Mouse (Mus musculus) heart, adult 8-10 months (tissue): ENCODE measurements around the gene Hadhb. TPM values are rescaled to one million over a fixed set of nuclear protein-coding genes. Genes with fewer than 3 reads are reported as not detected.
A peak's percentile ranks its signal among the peaks of the same experiment; 100 is the strongest.

Experiments used
- DNase-seq: peaks from one replicate; pipeline ENCODE4 v3.0.0; 2022; ENCODE audit warnings: low spot score
- total RNA-seq, 4 experiments: library from RNA; stranded (reverse); gene quantifications; 2 replicates each; pipeline ENCODE4 v1.2.4; 2022

The Hadhb gene
- total RNA-seq, 4 experiments from 2014 or later = 2,312 to 2,801 (median 2,464) TPM

- DNase-seq = no peak
Measured at GRCm38 (mm10) chr5:30127921-30128597, 27.0 kb upstream of the Hadhb start.

GRCm38 (mm10) chr5:30128680-30129079 is 26.4 kb upstream of the Hadhb start:
- DNase-seq = no peak

- no peak for DNase-seq
Measured at GRCm38 (mm10) chr5:30131246-30131645, 23.8 kb upstream of the Hadhb start.

DNA sequence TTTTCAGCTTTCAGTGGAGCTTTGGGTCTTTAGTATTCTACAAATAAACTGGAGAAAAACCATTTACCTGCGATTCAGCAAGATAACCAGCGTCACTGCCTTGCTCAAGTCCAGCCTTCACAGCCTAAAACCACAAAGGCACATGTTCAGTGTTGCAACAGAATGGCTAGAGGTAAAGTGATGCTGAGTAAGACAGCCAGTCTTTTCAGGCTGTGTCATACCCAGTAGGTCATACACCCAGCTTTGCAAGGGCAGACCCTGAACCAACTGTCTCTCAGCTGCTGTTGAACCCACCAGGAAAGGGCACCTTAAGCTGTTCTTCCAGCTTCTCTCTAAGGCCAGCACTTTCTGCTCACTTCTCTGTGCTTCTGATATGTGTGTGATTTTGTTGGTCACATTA is 22.9 kb upstream of the Hadhb start:
- DNase-seq = no peak

GRCm38 (mm10) chr5:30135711-30136231 is 19.3 kb upstream of the Hadhb start:
- DNase-seq = no peak

DNA sequence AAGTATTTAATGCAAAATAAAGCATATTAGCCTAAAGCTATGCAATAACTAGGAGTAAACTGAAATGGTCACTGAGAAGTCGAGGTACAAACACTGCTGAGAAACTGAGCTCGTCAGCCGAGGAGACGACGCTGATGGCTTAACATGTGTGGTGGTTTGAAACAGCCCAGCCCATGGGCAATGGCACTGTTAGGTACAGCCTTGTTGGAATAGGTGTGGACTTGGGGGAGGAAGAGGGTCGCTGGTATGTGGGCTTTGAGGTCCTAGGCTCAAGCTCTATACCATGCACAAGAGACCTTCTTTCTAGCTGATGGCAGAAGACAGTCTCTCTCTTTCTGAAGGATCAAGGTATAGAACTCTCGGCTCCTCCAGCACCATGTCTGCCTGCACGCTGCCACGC is 17.8 kb upstream of the Hadhb start:
- DNase-seq = no peak

GRCm38 (mm10) chr5:30138193-30138592 is 16.9 kb upstream of the Hadhb start:
- no peak for DNase-seq

- DNase-seq = no peak
Measured at GRCm38 (mm10) chr5:30146526-30146925, 8.5 kb upstream of the Hadhb start.

- no peak for DNase-seq
Measured at GRCm38 (mm10) chr5:30148133-30148920, 6.7 kb upstream of the Hadhb start.

- peak; percentile 46 for DNase-seq
Measured at GRCm38 (mm10) chr5:30152007-30152406, 3.0 kb upstream of the Hadhb start.

GRCm38 (mm10) chr5:30152413-30152812 is 2.6 kb upstream of the Hadhb start:
- no peak for DNase-seq

GRCm38 (mm10) chr5:30153222-30153621 is 1.8 kb upstream of the Hadhb start:
- no peak for DNase-seq

DNA sequence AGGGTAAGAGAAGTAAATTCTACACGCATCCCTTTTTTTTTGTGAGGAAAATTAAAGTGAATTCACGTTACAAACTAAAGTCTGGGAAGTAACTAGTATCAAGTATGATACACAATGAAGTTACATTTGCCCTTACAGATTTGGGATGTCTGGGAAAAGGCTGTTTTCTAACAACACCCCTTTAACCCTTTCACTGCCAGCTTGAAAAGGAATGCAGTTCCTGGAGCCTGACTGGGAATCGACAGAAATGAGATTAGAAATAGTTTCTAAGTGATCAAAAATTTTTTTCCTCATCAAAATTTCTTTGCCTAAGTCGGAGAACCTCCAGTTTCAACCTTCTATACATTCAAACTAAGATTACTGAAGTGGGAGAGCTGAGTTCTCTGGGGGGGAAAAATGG is 1.0 kb upstream of the Hadhb start:
- peak; percentile 26 for DNase-seq

- peak; percentile 24 for DNase-seq
Measured at GRCm38 (mm10) chr5:30155395-30155792, 346 bp downstream of the Hadhb start.

GRCm38 (mm10) chr5:30155821-30156629 is 977 bp downstream of the Hadhb start:
- DNase-seq = no peak

- DNase-seq = peak; percentile 44
Measured at GRCm38 (mm10) chr5:30159601-30160000, 4.6 kb downstream of the Hadhb start.

DNA sequence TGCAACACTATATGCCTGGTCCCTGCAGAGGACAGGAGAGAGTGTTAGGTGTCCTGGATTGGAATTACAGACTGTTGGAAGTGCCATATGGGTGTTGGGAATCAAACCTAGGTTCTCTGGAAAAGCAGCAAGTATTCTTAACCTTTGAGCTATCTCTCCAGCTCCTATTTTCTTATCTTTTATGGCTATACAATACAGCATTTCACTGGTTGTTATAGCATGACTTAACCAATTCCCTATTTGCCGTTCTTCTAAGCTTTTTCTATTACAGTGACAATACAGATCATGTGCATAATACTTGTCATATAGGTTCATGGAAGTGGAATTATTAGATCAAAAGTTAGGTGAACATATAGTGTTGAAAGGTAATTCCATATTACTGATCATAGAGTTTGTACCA is 6.8 kb downstream of the Hadhb start:
- DNase-seq = no peak

- DNase-seq = no peak
Measured at GRCm38 (mm10) chr5:30162339-30162738, 7.3 kb downstream of the Hadhb start.

DNA sequence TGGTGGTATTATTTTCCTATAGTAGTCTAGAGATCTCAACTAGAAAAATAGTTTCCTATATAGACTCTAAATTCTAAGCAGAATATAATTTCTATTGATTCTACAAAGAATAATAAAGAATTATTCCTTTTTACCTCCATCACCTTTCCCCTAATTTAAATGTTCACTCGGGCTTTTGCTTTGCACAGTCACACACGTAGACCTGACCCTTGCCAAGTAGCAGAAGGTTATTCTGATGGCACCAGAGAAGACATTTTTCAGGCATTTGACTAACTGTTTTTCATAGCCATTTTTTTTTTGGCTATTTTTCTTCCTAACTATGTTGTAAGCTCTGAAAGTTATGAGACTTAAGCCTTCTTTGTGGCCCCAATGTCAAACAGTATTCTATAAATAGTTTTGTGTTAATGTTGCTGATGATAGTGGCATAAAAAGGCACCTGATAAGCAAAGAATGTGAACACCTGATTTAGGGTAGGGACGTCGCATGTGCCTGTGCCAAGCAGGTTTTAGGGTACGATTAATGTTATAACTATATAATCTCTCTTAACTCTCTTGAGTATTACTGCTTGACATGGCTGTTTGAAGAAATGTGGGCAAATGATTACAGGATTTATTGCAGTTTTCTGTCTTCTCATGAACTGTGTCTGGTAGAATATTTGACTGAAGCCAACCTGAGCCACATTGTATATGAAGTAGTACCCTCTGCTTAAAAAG is 10.3 kb downstream of the Hadhb start:
- no peak for DNase-seq

- no peak for DNase-seq
Measured at GRCm38 (mm10) chr5:30170303-30170940, 15.4 kb downstream of the Hadhb start.

DNA sequence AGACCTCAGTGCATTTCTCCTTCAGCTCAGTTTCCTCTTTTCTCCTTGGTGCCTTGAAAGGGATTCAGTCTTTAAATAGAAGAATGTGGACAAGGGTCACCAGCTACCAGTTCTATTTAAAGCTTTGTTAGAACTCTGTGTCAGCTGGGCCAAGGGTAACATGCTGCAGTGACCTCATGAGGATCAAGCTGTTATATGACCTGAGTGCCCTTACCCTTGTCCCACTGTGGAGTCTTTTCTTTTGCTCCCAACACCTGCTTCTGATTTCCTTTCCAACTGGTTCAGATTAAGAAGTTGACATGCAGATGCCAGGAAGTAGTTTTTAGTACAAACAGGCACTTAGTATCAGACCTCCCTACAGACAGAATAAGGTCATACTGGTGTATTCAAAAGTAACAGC is 17.1 kb downstream of the Hadhb start:
- peak; percentile 51 for DNase-seq
